In the genomic region with DNA sequence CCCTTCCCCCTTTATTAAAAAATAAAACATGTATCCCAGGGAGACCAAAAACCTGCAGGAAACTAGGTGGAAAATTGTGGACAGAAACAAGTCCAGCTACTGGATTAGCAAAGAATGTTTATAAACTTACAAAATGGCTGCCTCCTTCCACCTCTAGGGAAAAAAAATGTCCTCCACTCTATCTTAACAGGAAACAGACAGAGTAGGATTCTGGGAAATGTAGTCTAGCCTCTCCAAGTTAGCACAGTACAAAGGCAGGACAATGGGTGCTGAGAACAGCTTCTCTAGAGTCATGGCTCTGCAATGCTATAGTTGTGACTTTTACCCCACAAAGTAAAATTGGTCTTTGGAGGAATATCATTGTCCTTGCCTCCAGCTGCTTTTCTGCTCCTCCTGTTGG, we compare ENCODE assay signal across 28 mouse cellular contexts. TPM values are rescaled to one million over a fixed set of nuclear protein-coding genes. Genes with fewer than 3 reads are reported as not detected.
A peak's percentile ranks its signal among the peaks of the same experiment; 100 is the strongest.
DNase-seq lines count a peak whose midpoint lies in the region; ATAC-seq and TF ChIP-seq lines count a peak whose summit lies in the region.
"Had no signal": no experiment of that assay in that cellular context is flagged by ENCODE, and none has a peak within 500 bp of the region (broad histone marks: within the 10 kb centered on the region; RNA-seq: fewer than 3 reads in every experiment).

No protein-coding gene starts in this region.

- no peaks in the 10 kb centered on the region for H3K4me1 ChIP-seq in forebrain, embryonic 14.5 days (ENCODE audit: control insufficient read depth, insufficient read depth, low read length)
- H3K4me1 ChIP-seq in forebrain, embryonic 16.5 days (replicated peaks; ENCODE audit: control insufficient read depth, insufficient read depth, low read length): no peaks in the 10 kb centered on the region
- no peaks in the 10 kb centered on the region for H3K4me1 ChIP-seq in midbrain, postnatal 0 days (ENCODE audit: insufficient read depth, low read length)
- no peaks in the 10 kb centered on the region for H3K4me1 ChIP-seq in midbrain, embryonic 11.5 days (ENCODE audit: control insufficient read depth, insufficient read depth, low read length)
- H3K4me1 ChIP-seq in liver, embryonic 12.5 days: no peaks in the 10 kb centered on the region
- H3K4me1 ChIP-seq: forebrain, embryonic 13.5 days; neural tube, embryonic 13.5 days had no signal

- no peaks in the 10 kb centered on the region for H3K36me3 ChIP-seq in forebrain, embryonic 14.5 days (ENCODE audit: control insufficient read depth, insufficient read depth, low read length)
- H3K36me3 ChIP-seq in forebrain, embryonic 16.5 days (ENCODE audit: control insufficient read depth, insufficient read depth): no peaks in the 10 kb centered on the region
- H3K36me3 ChIP-seq in midbrain, postnatal 0 days (ENCODE audit: insufficient read depth, low read length): no peaks in the 10 kb centered on the region
- no peaks in the 10 kb centered on the region for H3K36me3 ChIP-seq in midbrain, embryonic 11.5 days (ENCODE audit: control insufficient read depth, insufficient read depth, low read length)
- no peaks in the 10 kb centered on the region for H3K36me3 ChIP-seq in liver, embryonic 12.5 days
- H3K36me3 ChIP-seq: heart, embryonic 13.5 days; midbrain, embryonic 13.5 days; neural tube, embryonic 13.5 days had no signal

- no peak overlapping the region for H3K4me3 ChIP-seq in forebrain, embryonic 14.5 days (ENCODE audit: low read depth, low read length)
- no peak overlapping the region for H3K4me3 ChIP-seq in forebrain, embryonic 16.5 days (replicated peaks; ENCODE audit: low read length)
- H3K4me3 ChIP-seq in midbrain, postnatal 0 days (ENCODE audit: low read depth, low read length): no peak overlapping the region
- H3K4me3 ChIP-seq in midbrain, embryonic 11.5 days (ENCODE audit: low read depth, low read length): no peak overlapping the region
- no peak overlapping the region for H3K4me3 ChIP-seq in liver, embryonic 12.5 days
- H3K4me3 ChIP-seq: forebrain, embryonic 13.5 days; heart, embryonic 13.5 days; midbrain, embryonic 13.5 days; neural tube, embryonic 13.5 days had no signal

- no peak for TF ChIP-seq CTCF in midbrain, postnatal 0 days (IDR thresholded peaks at IDR 0.05)
- TF ChIP-seq CTCF in brain, embryonic 14.5 days (IDR thresholded peaks at IDR 0.05; ENCODE audit: borderline replicate concordance, extremely low read depth, insufficient read depth, insufficient read length): no peak

- no peaks in the 10 kb centered on the region for H3K27me3 ChIP-seq in forebrain, embryonic 14.5 days (replicated peaks; ENCODE audit: control insufficient read depth, insufficient read depth, low read length)
- H3K27me3 ChIP-seq in forebrain, embryonic 16.5 days (replicated peaks; ENCODE audit: control insufficient read depth, insufficient read depth, low read length): no peaks in the 10 kb centered on the region
- H3K27me3 ChIP-seq in midbrain, postnatal 0 days (ENCODE audit: insufficient read depth, low read length): no peaks in the 10 kb centered on the region
- no peaks in the 10 kb centered on the region for H3K27me3 ChIP-seq in midbrain, embryonic 11.5 days (ENCODE audit: control insufficient read depth, insufficient read depth, low read length)
- H3K27me3 ChIP-seq in liver, embryonic 12.5 days (replicated peaks): peaks cover 36% of the 10 kb centered on the region

- no peaks in the 10 kb centered on the region for H3K9me3 ChIP-seq in forebrain, embryonic 14.5 days (replicated peaks; ENCODE audit: control insufficient read depth, low read length)
- H3K9me3 ChIP-seq in forebrain, embryonic 16.5 days (ENCODE audit: control insufficient read depth, low read length): no peaks in the 10 kb centered on the region
- no peaks in the 10 kb centered on the region for H3K9me3 ChIP-seq in midbrain, postnatal 0 days (ENCODE audit: low read length)
- no peaks in the 10 kb centered on the region for H3K9me3 ChIP-seq in midbrain, embryonic 11.5 days (ENCODE audit: control insufficient read depth, low read length)
- H3K9me3 ChIP-seq in liver, embryonic 12.5 days (replicated peaks): no peaks in the 10 kb centered on the region
- H3K9me3 ChIP-seq: forebrain, embryonic 13.5 days; midbrain, embryonic 13.5 days; neural tube, embryonic 13.5 days had no signal

- H3K9ac ChIP-seq in forebrain, embryonic 14.5 days (ENCODE audit: low read length): no peak overlapping the region
- H3K9ac ChIP-seq in forebrain, embryonic 16.5 days (replicated peaks; ENCODE audit: low read depth, low read length): no peak overlapping the region
- H3K9ac ChIP-seq in midbrain, postnatal 0 days (replicated peaks; ENCODE audit: low read length, poor library complexity, severe bottlenecking): no peak overlapping the region
- H3K9ac ChIP-seq in midbrain, embryonic 11.5 days (ENCODE audit: low read length): no peak overlapping the region
- H3K9ac ChIP-seq in liver, embryonic 12.5 days: no peak overlapping the region
- H3K9ac ChIP-seq: forebrain, embryonic 13.5 days; heart, embryonic 13.5 days; liver, postnatal 0 days; midbrain, embryonic 13.5 days; neural tube, embryonic 13.5 days had no signal

- ATAC-seq in forebrain, embryonic 14.5 days: no peak
- no peak for ATAC-seq in forebrain, embryonic 16.5 days
- no peak for ATAC-seq in midbrain, postnatal 0 days (ENCODE audit: low FRiP score)
- ATAC-seq in midbrain, embryonic 11.5 days (ENCODE audit: low FRiP score): no peak
- ATAC-seq in liver, embryonic 12.5 days: no peak
- ATAC-seq in frontal cortex, adult (ENCODE audit: low TSS enrichment): no peak
- ATAC-seq: forebrain, embryonic 13.5 days; liver, postnatal 0 days; lung, postnatal 0 days; midbrain, embryonic 13.5 days had no signal

- no peak overlapping the region for H3K27ac ChIP-seq in forebrain, embryonic 14.5 days (ENCODE audit: low read depth, low read length)
- H3K27ac ChIP-seq in forebrain, embryonic 16.5 days (ENCODE audit: low read length): no peak overlapping the region
- H3K27ac ChIP-seq in midbrain, postnatal 0 days (ENCODE audit: low read depth, low read length): no peak overlapping the region
- H3K27ac ChIP-seq in midbrain, embryonic 11.5 days (ENCODE audit: low read depth, low read length): no peak overlapping the region
- no peak overlapping the region for H3K27ac ChIP-seq in liver, embryonic 12.5 days
- H3K27ac ChIP-seq: forebrain, embryonic 13.5 days; heart, embryonic 13.5 days; macrophage; midbrain, embryonic 13.5 days; neural tube, embryonic 13.5 days; stomach, postnatal 0 days had no signal

- DNase-seq in forebrain, embryonic 14.5 days (ENCODE audit: low spot score): peak; percentile 39
- DNase-seq in midbrain, postnatal 0 days (ENCODE audit: low spot score): peak; percentile 39
- no peak for DNase-seq in midbrain, embryonic 11.5 days (ENCODE audit: low spot score, missing footprints)
- peak; percentile 31 for DNase-seq in brain, embryonic 14.5 days (ENCODE audit: low read depth)
- DNase-seq: adrenal gland, adult 2 months; cerebellum, adult 11-12 months; cerebellum, postnatal 10 days; gastrocnemius, postnatal 14 days; heart, adult 11 months; heart, postnatal 14 days; kidney, adult 18-20 months; kidney, postnatal 10 days; left cerebral cortex, postnatal 4 days; liver, postnatal 0 days; right cerebral cortex, postnatal 14 days; thymus, adult 2 months had no signal

- TF ChIP-seq POLR2A in brain, embryonic 14.5 days (IDR thresholded peaks at IDR 0.05; ENCODE audit: borderline replicate concordance, extremely low read depth, insufficient read depth, insufficient read length, poor library complexity, severe bottlenecking): no peak

- H3K4me2 ChIP-seq in forebrain, embryonic 14.5 days (ENCODE audit: low read length): no peak overlapping the region
- H3K4me2 ChIP-seq in forebrain, embryonic 16.5 days (ENCODE audit: low read length): no peak overlapping the region
- H3K4me2 ChIP-seq in midbrain, postnatal 0 days (ENCODE audit: low read depth, low read length, poor library complexity, severe bottlenecking): no peak overlapping the region
- H3K4me2 ChIP-seq in midbrain, embryonic 11.5 days: no peak overlapping the region
- H3K4me2 ChIP-seq in liver, embryonic 12.5 days: no peak overlapping the region
- H3K4me2 ChIP-seq: forebrain, embryonic 13.5 days; heart, embryonic 13.5 days; midbrain, embryonic 13.5 days; neural tube, embryonic 13.5 days had no signal

RNA-seq across cellular contexts. Expression of a gene that starts 3.5 kb away (rescaled TPM):
- 0.08 TPM in 1 of 2 replicates, not detected in the other for polyA plus RNA-seq in forebrain, embryonic 14.5 days (2014; fragmentation: Nextera tagmentation; extraction: Ambion mirVana)
- not detected in 2 replicates for polyA plus RNA-seq in forebrain, embryonic 16.5 days (2015; fragmentation: Nextera tagmentation; extraction: Ambion mirVana)
- not detected in 2 replicates for total RNA-seq in midbrain, postnatal 0 days (2014; rRNA removed)
- 0.17 TPM in 1 of 2 replicates, not detected in the other for polyA plus RNA-seq in midbrain, postnatal 0 days (2015; fragmentation: Nextera tagmentation; extraction: Ambion mirVana)
- polyA plus RNA-seq in midbrain, embryonic 11.5 days (2014; fragmentation: Nextera tagmentation; extraction: Ambion mirVana): 0.14 TPM in 1 of 2 replicates, not detected in the other
- polyA plus RNA-seq in brain, embryonic 14.5 days (2012; rRNA removed): 0.06 and 0.10 TPM in 2 replicates
- polyA plus RNA-seq in liver, embryonic 12.5 days (2016; fragmentation: Nextera tagmentation; extraction: Ambion mirVana): not detected in 2 replicates
- total RNA-seq: heart, postnatal 14 days; liver, adult 2 months had no signal
- polyA plus RNA-seq: forebrain, embryonic 13.5 days; hindbrain, embryonic 11.5 days; liver, adult 2 months; liver, postnatal 0 days; midbrain, embryonic 13.5 days; neural tube, embryonic 13.5 days; thymus, adult 2 months had no signal
